Mouse (Mus musculus) neural tube, embryonic 14.5 days (tissue): Measurements from ENCODE around the gene Cacnb3. TPM values are rescaled to one million over a fixed set of nuclear protein-coding genes. Genes with fewer than 3 reads are reported as not detected.

ENCODE experiments used
- ATAC-seq: fragments of 200-750 bp; cut with Nextera tagmentation; 2 replicates; pipeline ENCODE4 v1.8.0; 2017; ENCODE audit warnings: low read depth, mild to moderate bottlenecking, moderate TSS enrichment, moderate library complexity
- H3K27ac ChIP-seq: fragments of 300-500 bp; sonication (generic); 2 replicates; pipeline ENCODE4 v1.5.1; 2014; ENCODE audit warnings: low read depth, mild to moderate bottlenecking, control low read depth, low read length, moderate library complexity, mixed read lengths
- H3K27me3 ChIP-seq: fragments of 300-500 bp; sonication (generic); 2 replicates; pipeline ENCODE4 v1.6.1; 2014; ENCODE audit warnings: low read length; ENCODE audit not compliant: control insufficient read depth, insufficient read depth
- H3K36me3 ChIP-seq: fragments of 300-500 bp; sonication (generic); 2 replicates; pipeline ENCODE4 v1.6.1; 2014; ENCODE audit warnings: low read length, mixed read lengths; ENCODE audit not compliant: control insufficient read depth, insufficient read depth
- H3K4me1 ChIP-seq: fragments of 300-500 bp; sonication (generic); 2 replicates; pipeline ENCODE4 v1.6.1; 2014; ENCODE audit warnings: low read length; ENCODE audit not compliant: control insufficient read depth, insufficient read depth
- H3K4me2 ChIP-seq: fragments of 300-500 bp; sonication (generic); 2 replicates; pipeline ENCODE4 v1.6.1; 2014; ENCODE audit warnings: mild to moderate bottlenecking, low read depth, low read length, control low read depth
- H3K4me3 ChIP-seq: fragments of 300-500 bp; sonication (generic); 2 replicates; pipeline ENCODE4 v1.5.1; 2014; ENCODE audit warnings: low read depth, low read length, control low read depth, mixed read lengths
- H3K9ac ChIP-seq: fragments of 300-500 bp; sonication (generic); replicated peaks from 2 replicates; pipeline ENCODE4 v1.6.1; 2014; ENCODE audit warnings: low read depth, mild to moderate bottlenecking, control low read depth, low read length, mixed read lengths
- H3K9me3 ChIP-seq: fragments of 300-500 bp; sonication (generic); 2 replicates; pipeline ENCODE4 v1.6.1; 2016; ENCODE audit warnings: low read length; ENCODE audit not compliant: control insufficient read depth
- WGBS: fragments of 180-500 bp; shearing (Covaris S2); extraction: QIAGEN DNeasy Blood & Tissue Kit; methylation state at CpG from one replicate; pipeline ENCODE4 v1.1.7; 2014; 5-methylcytosine and 5-hydroxymethylcytosine counted together
- polyA plus RNA-seq: library from polyadenylated mRNA; unstranded; fragments of >200 nt; fragmentation: Nextera tagmentation; extraction: Ambion mirVana; gene quantifications from 2 replicates; pipeline ENCODE4 v1.2.1, GENCODE M21; 2014

The Cacnb3 gene
- polyA plus RNA-seq, 1 experiment from 2014 or later = 84.9 TPM

DNA sequence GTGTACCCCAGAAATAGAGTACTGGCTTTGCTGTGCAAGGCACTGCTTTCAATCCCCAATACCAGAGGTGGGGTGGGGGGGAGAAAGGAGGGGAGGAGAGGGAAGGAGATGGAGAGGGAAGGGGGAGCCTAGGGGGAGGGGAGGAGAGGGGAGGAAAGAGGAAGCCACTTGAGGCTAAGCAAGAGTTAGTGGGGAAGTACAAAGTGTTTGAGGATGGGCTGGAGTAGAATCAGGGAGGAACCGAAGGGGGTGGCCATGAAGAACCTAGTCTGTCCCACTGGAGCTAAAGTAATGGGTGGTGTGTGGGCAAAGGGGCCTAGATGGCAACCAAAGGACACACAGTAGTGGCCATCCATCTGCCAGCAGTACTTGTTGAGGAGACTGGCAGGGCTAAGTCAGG lies 53.1 kb downstream of the Cacnb3 start:
- no peaks in the 10 kb centered on the region for H3K4me1 ChIP-seq
- no peak for ATAC-seq
- no peak overlapping the region for H3K4me3 ChIP-seq
- no peak overlapping the region for H3K4me2 ChIP-seq
- no peaks in the 10 kb centered on the region for H3K27me3 ChIP-seq
- H3K36me3 ChIP-seq = no peaks in the 10 kb centered on the region
- no peak overlapping the region for H3K9ac ChIP-seq
- no peaks in the 10 kb centered on the region for H3K9me3 ChIP-seq
- 100% methylated on average over 1 of the region's 1 CpGs for WGBS
- no peak overlapping the region for H3K27ac ChIP-seq

DNA sequence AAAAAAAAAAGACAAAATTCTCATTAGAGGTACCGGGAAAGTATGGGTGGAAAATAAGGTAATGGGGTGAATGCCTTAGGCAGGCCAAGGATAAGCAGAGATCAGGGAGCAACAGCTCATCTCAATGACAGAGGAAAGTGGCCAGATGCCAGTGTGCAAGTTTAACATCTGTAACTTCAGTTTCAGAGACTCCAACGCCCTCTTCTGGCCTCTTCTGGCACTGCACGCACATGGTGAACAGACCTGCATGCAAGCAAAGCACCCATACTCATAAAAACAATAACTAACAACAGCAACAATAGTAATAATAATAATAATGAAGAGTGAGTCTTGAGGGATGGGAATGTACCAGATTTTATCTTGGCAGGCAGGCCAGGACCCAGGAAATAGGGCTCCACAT lies 55.3 kb downstream of the Cacnb3 start:
- no peak for ATAC-seq
- Histone ChIP-seq H3K27ac (no peak overlapping the region), H3K36me3 (no peaks in the 10 kb centered on the region), H3K9me3 (no peaks in the 10 kb centered on the region), H3K4me3 (no peak overlapping the region), H3K4me2 (no peak overlapping the region), H3K27me3 (no peaks in the 10 kb centered on the region), H3K4me1 (no peaks in the 10 kb centered on the region), H3K9ac (no peak overlapping the region)
- 66% methylated on average over 3 of the region's 3 CpGs for WGBS

DNA sequence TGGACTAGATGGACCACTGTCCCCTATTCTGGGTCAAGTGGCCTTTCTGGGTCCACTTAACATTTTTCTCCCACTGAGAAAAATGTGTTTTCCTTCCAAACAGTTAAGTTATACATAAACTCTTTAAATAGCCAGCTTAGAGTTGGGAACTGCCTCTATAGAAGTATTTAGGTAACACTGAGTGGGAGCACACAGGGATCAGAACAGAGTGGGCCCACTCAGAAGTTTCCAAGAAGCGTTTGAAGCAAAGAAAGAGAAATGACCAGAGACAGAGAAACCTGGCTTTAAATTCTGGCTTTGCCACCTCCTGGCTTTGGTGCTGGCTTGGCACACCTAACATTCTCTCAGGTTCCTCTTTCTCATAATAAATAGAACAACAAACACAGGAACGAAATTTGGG lies 59.0 kb downstream of the Cacnb3 start:
- Histone ChIP-seq H3K9me3 (no peaks in the 10 kb centered on the region), H3K4me2 (no peak overlapping the region), H3K9ac (no peak overlapping the region), H3K27ac (no peak overlapping the region), H3K27me3 (no peaks in the 10 kb centered on the region), H3K4me3 (no peak overlapping the region), H3K4me1 (no peaks in the 10 kb centered on the region), H3K36me3 (no peaks in the 10 kb centered on the region)
- 90% methylated on average over 2 of the region's 2 CpGs for WGBS
- no peak for ATAC-seq

DNA sequence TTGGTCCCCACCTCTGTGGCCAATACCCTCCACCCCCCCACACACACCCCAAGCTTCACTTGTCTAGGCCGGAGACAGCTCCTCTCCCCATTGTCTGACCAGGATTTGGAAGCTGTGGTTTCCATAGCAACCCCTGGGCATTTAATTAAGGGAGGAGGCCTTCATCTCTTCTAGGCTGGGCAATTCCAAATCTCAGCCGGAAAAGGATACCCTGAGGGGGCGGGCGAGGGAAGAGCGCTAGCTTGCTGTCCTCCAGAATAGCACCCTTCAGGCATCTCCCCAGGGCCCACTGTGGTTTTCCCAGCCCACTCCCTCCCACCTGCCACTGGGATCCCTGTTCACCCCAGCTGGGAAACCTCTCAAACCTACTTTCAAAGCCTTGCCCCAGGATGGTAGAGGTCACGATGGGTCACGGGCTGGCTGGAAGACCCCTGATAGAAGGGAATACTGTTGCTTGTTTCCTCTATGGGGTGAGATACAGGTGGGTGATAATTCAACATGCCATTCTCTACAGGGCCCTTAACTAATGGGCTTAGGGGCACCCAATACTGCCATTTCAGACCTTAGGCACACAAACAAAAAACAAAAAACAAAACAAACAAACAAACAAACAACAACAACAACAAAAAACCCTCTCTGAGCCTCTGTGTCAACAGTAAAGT lies 61.0 kb downstream of the Cacnb3 start:
- no peak overlapping the region for H3K4me2 ChIP-seq

DNA sequence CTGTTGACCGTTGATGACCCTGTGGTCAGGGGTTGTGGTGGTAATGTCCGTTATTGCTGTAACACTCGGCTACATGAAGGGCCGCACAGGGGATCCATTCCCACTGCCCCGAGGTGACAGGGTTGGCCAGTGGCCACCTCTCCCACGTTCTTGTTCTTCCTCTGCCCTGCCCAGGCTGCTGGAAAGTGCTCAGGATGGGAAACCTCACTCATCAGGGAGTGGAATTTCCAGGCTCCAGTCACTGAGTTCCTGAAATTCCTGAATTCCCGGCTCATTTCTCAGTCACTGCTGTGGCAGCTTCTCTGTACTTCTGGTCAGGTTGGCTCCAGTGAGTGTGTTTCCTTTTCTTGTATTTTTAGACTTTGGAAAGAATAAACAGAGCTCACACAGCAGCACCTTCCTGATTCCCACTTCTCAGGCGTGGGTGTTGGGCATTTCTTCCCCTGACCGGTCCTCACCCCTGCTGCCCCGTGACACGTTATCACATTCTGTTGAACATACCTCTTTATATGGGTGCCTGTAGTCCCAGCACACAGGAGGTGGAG lies 61.6 kb downstream of the Cacnb3 start:
- no peaks in the 10 kb centered on the region for H3K4me1 ChIP-seq
- H3K27me3 ChIP-seq = no peaks in the 10 kb centered on the region
- WGBS = 59% methylated on average over 11 of the region's 11 CpGs
- no peak overlapping the region for H3K4me2 ChIP-seq
- H3K36me3 ChIP-seq = no peaks in the 10 kb centered on the region
- H3K9me3 ChIP-seq = no peaks in the 10 kb centered on the region
- no peak overlapping the region for H3K9ac ChIP-seq
- H3K4me3 ChIP-seq = no peak overlapping the region
- ATAC-seq = no peak
- H3K27ac ChIP-seq = no peak overlapping the region

More for the DNA sequence above, 61.0 kb downstream of the Cacnb3 start:
- no peak for ATAC-seq
- 12% methylated on average over 7 of the region's 7 CpGs for WGBS
- H3K27me3 ChIP-seq = no peaks in the 10 kb centered on the region
- H3K27ac ChIP-seq = no peak overlapping the region
- H3K36me3 ChIP-seq = no peaks in the 10 kb centered on the region
- H3K4me1 ChIP-seq = no peaks in the 10 kb centered on the region
- H3K9me3 ChIP-seq = no peaks in the 10 kb centered on the region
- H3K4me3 ChIP-seq = no peak overlapping the region
- no peak overlapping the region for H3K9ac ChIP-seq

Other genes starting within 250 kb of the Cacnb3 start
- not detected in 2 replicates for gene Olfr283, start 249.9 kb upstream of the Cacnb3 start, polyA plus RNA-seq
- not detected in 2 replicates for gene Olfr282, start 199.6 kb upstream of the Cacnb3 start, polyA plus RNA-seq
- gene Olfr281, start 178.3 kb upstream of the Cacnb3 start, polyA plus RNA-seq = not detected in 2 replicates
- not detected in 2 replicates for gene OR5BS1P, start 160.9 kb upstream of the Cacnb3 start, polyA plus RNA-seq
- gene Lalba, start 148.1 kb upstream of the Cacnb3 start, polyA plus RNA-seq = not detected in 2 replicates
- gene Olfr279, start 138.4 kb upstream of the Cacnb3 start, polyA plus RNA-seq = not detected in 2 replicates
- 99.6 and 105 TPM in 2 replicates for gene Kansl2, start 96.6 kb upstream of the Cacnb3 start, polyA plus RNA-seq
- gene Ccnt1, start 59.9 kb upstream of the Cacnb3 start, polyA plus RNA-seq = 70.7 and 72.0 TPM in 2 replicates
- gene 4930415O20Rik, start 59.8 kb upstream of the Cacnb3 start, polyA plus RNA-seq = 0.40 TPM in 1 of 2 replicates, not detected in the other
- 10.2 and 11.6 TPM in 2 replicates for gene Adcy6, start 20.8 kb upstream of the Cacnb3 start, polyA plus RNA-seq
- gene Ddx23, start 32.1 kb downstream of the Cacnb3 start, polyA plus RNA-seq = 17.9 and 24.9 TPM in 2 replicates
- 4.7 and 7.3 TPM in 2 replicates for gene Rnd1, start 46.6 kb downstream of the Cacnb3 start, polyA plus RNA-seq
- gene Ccdc65, start 77.4 kb downstream of the Cacnb3 start, polyA plus RNA-seq = 5.2 and 6.0 TPM in 2 replicates
- 3.6 and 7.1 TPM in 2 replicates for gene Fkbp11, start 97.4 kb downstream of the Cacnb3 start, polyA plus RNA-seq
- 66.3 and 77.2 TPM in 2 replicates for gene Arf3, start 132.4 kb downstream of the Cacnb3 start, polyA plus RNA-seq
- gene Wnt10b, start 147.3 kb downstream of the Cacnb3 start, polyA plus RNA-seq = 0.19 TPM in 1 of 2 replicates, not detected in the other
- 1.9 and 3.9 TPM in 2 replicates for gene Wnt1, start 159.0 kb downstream of the Cacnb3 start, polyA plus RNA-seq
- 0.44 and 0.54 TPM in 2 replicates for gene Ddn, start 178.7 kb downstream of the Cacnb3 start, polyA plus RNA-seq
- gene Prkag1, start 200.7 kb downstream of the Cacnb3 start, polyA plus RNA-seq = 57.7 and 61.6 TPM in 2 replicates
- 14.4 and 16.8 TPM in 2 replicates for gene Kmt2d, start 240.4 kb downstream of the Cacnb3 start, polyA plus RNA-seq